Mouse (Mus musculus) cerebellum, adult 11-12 months (tissue): ENCODE data around the gene Vwc2l.

ENCODE experiments used
- DNase-seq: peaks from one replicate; pipeline ENCODE4 v3.0.0; 2022

The Vwc2l gene

GRCm38 (mm10) chr1:70913071-70913470 lies 187.6 kb downstream of the Vwc2l start:
- DNase-seq = no peak

GRCm38 (mm10) chr1:70918173-70919036 lies 192.9 kb downstream of the Vwc2l start:
- DNase-seq = no peak

GRCm38 (mm10) chr1:70933016-70933415 lies 207.5 kb downstream of the Vwc2l start:
- DNase-seq = no peak
